Mouse (Mus musculus) hindbrain, embryonic 12.5 days (tissue): ENCODE data around the gene Acta1. TPM values are rescaled to one million over a fixed set of nuclear protein-coding genes. Genes with fewer than 3 reads are reported as not detected.

ENCODE experiments used
- ATAC-seq: fragments of 200-750 bp; cut with Nextera tagmentation; 2 replicates; pipeline ENCODE4 v1.8.0; 2017; ENCODE audit warnings: moderate TSS enrichment; ENCODE audit not compliant: low FRiP score
- H3K27ac ChIP-seq: fragments of 300-500 bp; sonication (generic); 2 replicates; pipeline ENCODE4 v1.5.1; 2016; ENCODE audit warnings: mild to moderate bottlenecking
- H3K27me3 ChIP-seq: fragments of 300-500 bp; sonication (generic); 2 replicates; pipeline ENCODE4 v1.6.1; 2016; ENCODE audit warnings: mild to moderate bottlenecking
- H3K36me3 ChIP-seq: fragments of 300-500 bp; sonication (generic); 2 replicates; pipeline ENCODE4 v1.6.1; 2016; ENCODE audit warnings: mild to moderate bottlenecking
- H3K4me1 ChIP-seq: fragments of 300-500 bp; sonication (generic); 2 replicates; pipeline ENCODE4 v1.6.1; 2016
- H3K4me2 ChIP-seq: fragments of 300-500 bp; sonication (generic); replicated peaks from 2 replicates; pipeline ENCODE4 v1.6.1; 2016; ENCODE audit warnings: mild to moderate bottlenecking
- H3K4me3 ChIP-seq: fragments of 300-500 bp; sonication (generic); 2 replicates; pipeline ENCODE4 v1.5.1; 2016; ENCODE audit warnings: mild to moderate bottlenecking
- H3K9ac ChIP-seq: fragments of 300-500 bp; sonication (generic); 2 replicates; pipeline ENCODE4 v1.6.1; 2016; ENCODE audit warnings: mild to moderate bottlenecking, moderate library complexity
- H3K9me3 ChIP-seq: fragments of 300-500 bp; sonication (generic); replicated peaks from 2 replicates; pipeline ENCODE4 v1.6.1; 2016; ENCODE audit warnings: mild to moderate bottlenecking
- WGBS: fragments of 180-500 bp; shearing (Covaris S2); methylation state at CpG from one replicate; pipeline ENCODE4 v1.1.7; 2016; 5-methylcytosine and 5-hydroxymethylcytosine counted together
- polyA plus RNA-seq: library from polyadenylated mRNA; unstranded; fragments of >200 nt; fragmentation: Nextera tagmentation; extraction: Ambion mirVana; gene quantifications from 2 replicates; pipeline ENCODE4 v1.2.1, GENCODE M21; 2016

The Acta1 gene
- polyA plus RNA-seq, 1 experiment from 2014 or later, result 9.8 TPM

- no peak overlapping the region for H3K4me3 ChIP-seq
- peaks cover 20% of the 10 kb centered on the region for H3K4me1 ChIP-seq
These were observed 1.3 kb upstream of the Acta1 start for GRCm38 (mm10) chr8:123895680-123896365.

DNA sequence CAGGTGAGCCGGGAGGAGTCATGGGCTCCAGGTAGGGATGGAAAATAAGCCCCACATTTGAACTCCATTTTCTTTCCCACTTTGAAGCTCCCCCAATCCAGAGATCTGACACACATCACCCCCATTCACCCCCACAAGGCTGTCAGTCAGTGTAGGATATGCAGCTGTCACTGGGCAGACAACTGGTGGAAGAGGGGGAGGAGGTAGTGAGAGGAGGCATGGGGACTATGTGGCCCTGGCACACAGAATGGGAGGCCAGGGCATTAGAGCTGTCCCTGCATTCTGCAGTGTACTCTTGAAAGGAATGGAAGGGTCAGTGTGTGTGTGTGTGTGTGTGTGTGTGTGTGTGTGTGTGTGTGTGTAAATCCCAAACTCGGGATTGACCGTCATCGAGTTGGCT lies 679 bp upstream of the Acta1 start:
- no peak overlapping the region for H3K4me2 ChIP-seq
- H3K4me1 ChIP-seq, result peaks cover 20% of the 10 kb centered on the region
- H3K27me3 ChIP-seq, result peaks cover 70% of the 10 kb centered on the region
- H3K9me3 ChIP-seq, result no peaks in the 10 kb centered on the region
- no peak overlapping the region for H3K4me3 ChIP-seq
- no peak overlapping the region for H3K9ac ChIP-seq
- no peak for ATAC-seq
- 81% methylated on average over 4 of the region's 4 CpGs for WGBS
- H3K27ac ChIP-seq, result no peak overlapping the region
- 0 out of 2 replicates have a peak, but pooled peaks cover 5% of the 10 kb centered on the region for H3K36me3 ChIP-seq

More at GRCm38 (mm10) chr8:123895680-123896365, 1.3 kb upstream of the Acta1 start:
- 0 out of 2 replicates have a peak, but pooled peaks cover 11% of the 10 kb centered on the region for H3K36me3 ChIP-seq
- no peak for ATAC-seq
- no peak overlapping the region for H3K27ac ChIP-seq
- no peak overlapping the region for H3K4me2 ChIP-seq
- peaks cover 64% of the 10 kb centered on the region for H3K27me3 ChIP-seq
- WGBS, result 71% methylated on average over 9 of the region's 9 CpGs
- no peak overlapping the region for H3K9ac ChIP-seq
- no peaks in the 10 kb centered on the region for H3K9me3 ChIP-seq

GRCm38 (mm10) chr8:123893413-123893812 lies 1.1 kb downstream of the Acta1 start:
- no peak for ATAC-seq
- 87% methylated on average over 11 of the region's 11 CpGs for WGBS
- no peaks in the 10 kb centered on the region for H3K36me3 ChIP-seq
- H3K4me3 ChIP-seq, result no peak overlapping the region
- peaks cover 87% of the 10 kb centered on the region for H3K27me3 ChIP-seq
- peaks cover 20% of the 10 kb centered on the region for H3K4me1 ChIP-seq
- H3K27ac ChIP-seq, result no peak overlapping the region
- H3K4me2 ChIP-seq, result no peak overlapping the region
- no peaks in the 10 kb centered on the region for H3K9me3 ChIP-seq
- no peak overlapping the region for H3K9ac ChIP-seq

DNA sequence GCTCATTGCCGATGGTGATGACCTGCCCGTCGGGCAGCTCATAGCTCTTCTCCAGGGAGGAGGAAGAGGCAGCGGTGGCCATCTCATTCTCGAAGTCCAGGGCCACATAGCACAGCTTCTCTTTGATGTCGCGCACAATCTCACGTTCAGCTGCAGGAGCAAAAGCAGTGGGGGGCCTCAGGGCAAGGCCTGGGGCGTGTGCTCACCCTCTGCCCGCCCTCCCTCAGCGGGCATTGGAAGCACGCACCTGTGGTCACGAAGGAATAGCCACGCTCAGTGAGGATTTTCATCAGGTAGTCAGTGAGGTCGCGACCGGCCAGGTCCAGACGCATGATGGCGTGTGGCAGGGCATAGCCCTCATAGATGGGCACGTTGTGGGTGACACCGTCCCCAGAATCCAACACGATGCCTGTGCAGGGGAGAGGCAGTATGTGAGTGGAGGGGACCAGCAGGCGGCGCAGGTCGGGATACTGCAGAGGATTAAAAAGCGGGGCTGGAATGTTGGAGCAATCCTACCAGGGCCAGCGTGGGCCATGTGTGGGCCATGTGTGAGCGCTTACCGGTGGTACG lies 1.9 kb downstream of the Acta1 start:
- H3K36me3 ChIP-seq, result no peaks in the 10 kb centered on the region
- H3K4me3 ChIP-seq, result peak overlapping the region; percentile 39
- H3K9ac ChIP-seq, result peak overlapping the region; percentile 51
- H3K4me1 ChIP-seq, result peaks cover 20% of the 10 kb centered on the region
- H3K27me3 ChIP-seq, result peaks cover 87% of the 10 kb centered on the region
- no peaks in the 10 kb centered on the region for H3K9me3 ChIP-seq
- ATAC-seq, result peak; percentile 43
- WGBS, result 9% methylated on average over 30 of the region's 30 CpGs
- H3K27ac ChIP-seq, result no peak overlapping the region
- H3K4me2 ChIP-seq, result peak overlapping the region; percentile 62

- Histone ChIP-seq H3K27ac (no peak overlapping the region), H3K9ac (peak overlapping the region; percentile 51), H3K27me3 (peaks cover 88% of the 10 kb centered on the region), H3K4me3 (peak overlapping the region; percentile 39), H3K4me2 (peak overlapping the region; percentile 62), H3K9me3 (no peaks in the 10 kb centered on the region), H3K4me1 (peaks cover 20% of the 10 kb centered on the region), H3K36me3 (no peaks in the 10 kb centered on the region)
- under 1% methylated on average over 49 of the region's 49 CpGs for WGBS
- ATAC-seq, result peak; percentile 75
These were observed 2.5 kb downstream of the Acta1 start for GRCm38 (mm10) chr8:123891883-123892585.

- under 1% methylated on average over 11 of the region's 11 CpGs for WGBS
- H3K4me3 ChIP-seq, result peak overlapping the region; percentile 39
- H3K9me3 ChIP-seq, result no peaks in the 10 kb centered on the region
- peaks cover 20% of the 10 kb centered on the region for H3K4me1 ChIP-seq
- H3K4me2 ChIP-seq, result peak overlapping the region; percentile 62
- no peak overlapping the region for H3K27ac ChIP-seq
- peak overlapping the region; percentile 51; the same call in 1 of the 2 replicates for H3K9ac ChIP-seq
- ATAC-seq, result no peak
- peaks cover 84% of the 10 kb centered on the region for H3K27me3 ChIP-seq
- H3K36me3 ChIP-seq, result no peaks in the 10 kb centered on the region
These were observed 3.3 kb downstream of the Acta1 start for GRCm38 (mm10) chr8:123891271-123891670.

- Histone ChIP-seq H3K9me3 (no peaks in the 10 kb centered on the region), H3K36me3 (no peaks in the 10 kb centered on the region), H3K4me2 (no peak overlapping the region), H3K9ac (no peak overlapping the region), H3K27me3 (peaks cover 79% of the 10 kb centered on the region), H3K4me3 (no peak overlapping the region), H3K4me1 (peaks cover 23% of the 10 kb centered on the region), H3K27ac (no peak overlapping the region)
- ATAC-seq, result no peak
- WGBS, result 68% methylated on average over 4 of the region's 4 CpGs
These were observed 4.8 kb downstream of the Acta1 start for GRCm38 (mm10) chr8:123889797-123890196.

DNA sequence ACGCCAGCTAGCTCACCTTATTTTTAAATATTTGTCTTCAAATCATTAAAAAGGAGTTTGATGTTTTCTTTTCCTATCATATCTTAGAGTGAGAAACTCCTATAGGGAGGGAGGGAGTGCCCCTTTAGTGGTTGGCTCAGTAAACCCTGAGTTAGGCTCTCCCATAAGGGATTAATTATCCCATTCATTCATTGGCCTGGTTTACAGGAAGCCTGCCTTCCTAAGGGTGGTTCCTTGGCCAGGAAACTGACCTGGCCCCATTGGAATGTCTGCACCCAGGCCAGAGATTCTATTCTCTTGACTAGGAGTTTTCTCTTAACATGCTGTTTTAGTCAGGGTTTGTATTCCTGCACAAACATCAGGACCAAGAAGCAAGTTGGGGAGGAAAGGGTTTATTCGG lies 6.6 kb downstream of the Acta1 start:
- Histone ChIP-seq H3K27me3 (peaks cover 67% of the 10 kb centered on the region), H3K4me2 (no peak overlapping the region), H3K4me3 (no peak overlapping the region), H3K27ac (no peak overlapping the region), H3K9ac (no peak overlapping the region), H3K9me3 (no peaks in the 10 kb centered on the region), H3K36me3 (no peaks in the 10 kb centered on the region), H3K4me1 (peaks cover 31% of the 10 kb centered on the region)
- no peak for ATAC-seq
- 87% methylated on average over 2 of the region's 2 CpGs for WGBS

DNA sequence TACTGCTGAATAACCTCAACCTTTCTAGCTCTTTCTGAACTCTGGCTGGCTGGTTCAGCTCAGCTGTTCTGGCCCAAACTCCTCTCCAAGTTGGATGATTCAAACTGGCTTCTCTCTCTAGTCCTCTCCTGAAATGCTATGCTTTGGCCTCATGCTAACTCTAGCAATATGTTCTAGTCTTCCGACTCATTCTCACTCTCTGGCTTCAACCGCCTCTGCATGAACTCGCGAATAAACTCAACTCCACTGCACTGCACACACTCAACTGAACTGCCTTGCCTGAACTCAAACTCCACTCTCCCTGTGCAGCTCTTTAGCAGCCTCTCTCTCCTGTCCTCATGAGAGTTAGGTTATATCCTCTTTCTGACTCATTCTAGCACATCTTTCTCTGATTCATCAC lies 7.4 kb downstream of the Acta1 start:
- no peaks in the 10 kb centered on the region for H3K36me3 ChIP-seq
- H3K27ac ChIP-seq, result no peak overlapping the region
- H3K4me3 ChIP-seq, result no peak overlapping the region
- no peaks in the 10 kb centered on the region for H3K9me3 ChIP-seq
- no peak overlapping the region for H3K9ac ChIP-seq
- H3K4me1 ChIP-seq, result peaks cover 24% of the 10 kb centered on the region
- no peak overlapping the region for H3K4me2 ChIP-seq
- peaks cover 60% of the 10 kb centered on the region for H3K27me3 ChIP-seq
- WGBS, result 97% methylated on average over 4 of the region's 4 CpGs
- no peak for ATAC-seq

- no peaks in the 10 kb centered on the region for H3K9me3 ChIP-seq
- peak overlapping the region; percentile 32; the same call in 1 of the 2 replicates for H3K9ac ChIP-seq
- peak; percentile 73 for ATAC-seq
- no peaks in the 10 kb centered on the region for H3K36me3 ChIP-seq
- peaks cover 11% of the 10 kb centered on the region for H3K4me1 ChIP-seq
- 9% methylated on average over 13 of the region's 14 CpGs for WGBS
- H3K4me3 ChIP-seq, result no peak overlapping the region
- H3K4me2 ChIP-seq, result peak overlapping the region; percentile 22
- peaks cover 41% of the 10 kb centered on the region for H3K27me3 ChIP-seq
- peak overlapping the region; percentile 60; the same call in 1 of the 2 replicates for H3K27ac ChIP-seq
These were observed 9.6 kb downstream of the Acta1 start for GRCm38 (mm10) chr8:123884721-123885565.

DNA sequence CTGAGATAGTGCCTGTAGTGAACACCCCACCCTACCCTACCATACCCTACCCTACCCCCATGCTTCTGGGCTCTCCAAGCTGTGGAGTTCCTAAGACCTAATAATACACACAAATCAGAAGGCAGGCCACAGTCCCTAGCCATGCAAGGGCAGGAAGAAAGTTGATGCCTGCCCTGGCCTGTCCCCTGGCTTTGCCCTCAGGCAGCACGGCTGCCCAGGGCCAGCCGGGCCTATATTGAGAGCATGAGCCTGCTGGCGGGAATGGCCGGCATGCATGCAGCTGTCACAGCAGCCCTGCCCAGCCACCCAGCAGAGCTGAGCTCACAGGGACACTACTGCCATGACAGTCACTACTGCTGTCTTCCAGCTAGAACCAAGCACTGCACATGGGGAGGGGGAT lies 11.5 kb downstream of the Acta1 start:
- Histone ChIP-seq H3K9ac (no peak overlapping the region), H3K9me3 (no peaks in the 10 kb centered on the region), H3K4me3 (no peak overlapping the region), H3K27ac (no peak overlapping the region), H3K4me1 (peaks cover 14% of the 10 kb centered on the region), H3K36me3 (no peaks in the 10 kb centered on the region), H3K27me3 (peaks cover 27% of the 10 kb centered on the region), H3K4me2 (no peak overlapping the region)
- no peak for ATAC-seq
- 66% methylated on average over 4 of the region's 4 CpGs for WGBS

GRCm38 (mm10) chr8:123882412-123882811 lies 12.1 kb downstream of the Acta1 start:
- peaks cover 14% of the 10 kb centered on the region for H3K4me1 ChIP-seq
- no peak overlapping the region for H3K4me2 ChIP-seq
- no peak overlapping the region for H3K9ac ChIP-seq
- WGBS, result 70% methylated on average over 2 of the region's 2 CpGs
- H3K27me3 ChIP-seq, result peaks cover 27% of the 10 kb centered on the region
- H3K4me3 ChIP-seq, result no peak overlapping the region
- H3K9me3 ChIP-seq, result no peaks in the 10 kb centered on the region
- no peak overlapping the region for H3K27ac ChIP-seq
- H3K36me3 ChIP-seq, result no peaks in the 10 kb centered on the region
- ATAC-seq, result no peak
